Mouse (Mus musculus): ENCODE results near the gene Unc119b. TPM values are rescaled to one million over a fixed set of nuclear protein-coding genes. Genes with fewer than 3 reads are reported as not detected.

Gene Unc119b
- total RNA-seq, 1 experiment from 2014 or later: 22.1 TPM

DNA sequence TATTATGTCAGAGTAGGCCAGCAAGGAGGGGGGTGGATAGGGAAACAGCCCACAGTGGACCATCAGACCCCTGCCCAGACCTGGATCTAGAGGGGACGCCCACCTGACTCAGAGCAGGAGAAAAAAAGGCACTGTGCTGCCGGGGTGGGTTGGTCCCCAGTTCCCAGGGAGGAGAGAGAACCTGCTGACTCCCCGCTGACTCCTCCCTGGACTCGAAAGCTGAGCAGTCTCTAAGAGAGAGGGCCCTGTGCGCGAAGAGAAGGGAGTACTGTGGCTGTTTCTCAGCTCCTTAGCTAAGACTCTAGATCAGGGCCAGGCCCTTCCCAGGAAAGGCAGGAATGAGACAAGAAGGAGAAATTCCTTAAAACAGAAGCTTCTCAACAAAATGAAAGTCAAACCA is 9.7 kb upstream of the Unc119b start:
- no peak for ATAC-seq (ENCODE audit: extremely low read depth, insufficient number of reproducible peaks, low FRiP score, poor library complexity, severe bottlenecking)

- no peak for ATAC-seq (ENCODE audit: extremely low read depth, insufficient number of reproducible peaks, low FRiP score, poor library complexity, severe bottlenecking)
Measured at GRCm38 (mm10) chr5:115143552-115143951, 8.8 kb upstream of the Unc119b start.

DNA sequence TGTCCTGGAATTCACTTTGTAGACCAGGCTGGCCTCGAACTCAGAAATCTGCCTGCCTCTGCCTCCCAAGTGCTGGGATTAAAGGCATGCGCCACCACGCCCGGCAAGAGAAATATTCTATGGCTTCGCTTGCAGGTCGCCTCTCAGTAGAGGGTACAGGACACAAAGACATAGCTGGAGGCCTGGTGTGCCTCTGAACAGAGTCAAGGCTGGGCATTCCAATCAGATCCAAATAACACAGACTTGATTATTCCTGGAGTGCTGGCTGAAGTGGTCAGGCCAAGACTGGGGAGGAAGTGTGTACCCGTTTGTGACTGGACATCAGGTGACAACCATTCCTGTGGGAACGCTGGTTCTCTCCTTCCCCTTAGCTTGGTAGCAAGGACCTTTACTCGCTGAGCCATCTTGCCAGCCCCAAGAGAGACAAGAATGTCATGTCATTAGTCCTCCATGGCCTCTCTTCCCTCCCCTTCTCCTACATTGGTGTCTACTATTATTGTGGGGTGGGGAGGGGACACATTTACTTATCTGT is 7.5 kb upstream of the Unc119b start:
- no peak for ATAC-seq (ENCODE audit: extremely low read depth, insufficient number of reproducible peaks, low FRiP score, poor library complexity, severe bottlenecking)

DNA sequence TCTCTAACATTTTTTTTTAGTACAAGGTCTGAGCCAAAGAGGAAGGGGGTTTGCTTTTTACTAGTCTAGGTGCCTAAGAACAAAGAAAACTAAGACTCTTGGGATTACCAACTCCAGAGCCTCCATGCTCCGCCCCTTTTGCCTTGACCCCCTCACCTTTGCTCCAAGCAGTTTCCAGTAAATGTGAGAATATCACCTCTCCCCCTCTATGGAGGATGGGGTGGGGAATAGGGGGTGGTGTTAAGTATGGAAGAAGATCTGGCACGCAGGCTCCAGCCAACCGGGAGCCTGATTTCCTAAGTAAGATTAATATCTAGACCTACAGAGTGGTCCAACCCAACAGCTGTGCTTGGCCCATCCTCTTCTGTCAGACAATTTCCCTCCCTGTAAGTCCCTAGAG is 6.0 kb upstream of the Unc119b start:
- no peak for ATAC-seq (ENCODE audit: extremely low read depth, insufficient number of reproducible peaks, low FRiP score, poor library complexity, severe bottlenecking)

- ATAC-seq (ENCODE audit: extremely low read depth, insufficient number of reproducible peaks, low FRiP score, poor library complexity, severe bottlenecking): no peak
Measured at GRCm38 (mm10) chr5:115139124-115139523, 4.3 kb upstream of the Unc119b start.

DNA sequence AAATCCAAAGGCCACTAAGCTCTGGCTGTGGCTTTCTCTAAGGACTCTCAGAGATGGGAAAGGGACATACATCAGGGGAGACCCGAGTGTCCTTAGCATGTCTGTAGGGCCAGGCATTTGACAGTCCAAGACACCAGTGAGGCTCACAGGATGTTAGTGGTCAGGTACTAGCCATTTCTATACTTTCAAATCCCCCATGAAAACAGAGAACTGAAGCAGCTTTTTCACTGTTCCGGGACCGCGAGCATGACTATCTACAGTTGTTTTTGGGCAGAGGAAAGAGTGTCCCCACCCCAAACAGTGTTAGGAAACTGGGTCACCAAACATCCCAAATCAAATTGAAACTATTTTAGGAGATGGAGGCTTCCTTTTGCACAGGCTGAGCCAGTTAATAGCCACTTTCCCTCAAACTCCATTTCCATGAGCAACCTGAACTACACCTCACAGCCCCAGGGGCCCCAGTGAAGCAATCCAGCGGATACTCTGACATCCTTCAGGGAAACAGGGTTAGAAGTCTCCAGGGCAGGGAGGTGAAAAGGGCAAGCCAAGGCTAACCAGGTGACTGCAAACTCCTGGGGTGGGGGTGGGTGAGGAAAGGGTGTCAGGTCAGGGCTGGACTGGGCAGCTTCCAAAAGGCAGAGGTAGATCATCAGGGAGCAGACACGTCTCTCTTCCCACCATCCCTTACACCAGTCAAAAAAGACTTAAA is 1.3 kb downstream of the Unc119b start:
- ATAC-seq (ENCODE audit: extremely low read depth, insufficient number of reproducible peaks, low FRiP score, poor library complexity, severe bottlenecking): no peak

DNA sequence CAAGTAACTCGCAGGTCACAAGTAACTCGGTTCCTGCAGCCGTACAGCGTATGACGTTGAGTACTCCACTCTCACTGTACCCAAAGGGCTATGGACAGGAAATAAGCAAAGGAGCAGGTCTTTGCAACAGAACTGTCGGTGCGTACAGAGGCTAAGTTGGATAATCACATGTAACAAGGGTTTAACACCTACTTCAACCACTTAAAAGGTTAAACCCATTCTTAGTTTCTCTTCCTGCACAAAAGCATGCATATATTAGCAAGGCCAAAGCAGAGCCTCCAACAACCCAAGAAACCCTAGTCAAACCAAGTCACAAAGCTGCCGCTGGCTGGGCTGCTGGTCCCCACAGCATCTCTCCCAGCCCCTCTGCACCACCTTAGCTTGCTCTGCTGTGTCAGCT is 2.3 kb downstream of the Unc119b start:
- ATAC-seq (ENCODE audit: extremely low read depth, insufficient number of reproducible peaks, low FRiP score, poor library complexity, severe bottlenecking): no peak

- no peak for ATAC-seq (ENCODE audit: extremely low read depth, insufficient number of reproducible peaks, low FRiP score, poor library complexity, severe bottlenecking)
Measured at GRCm38 (mm10) chr5:115129328-115129727, 5.4 kb downstream of the Unc119b start.

DNA sequence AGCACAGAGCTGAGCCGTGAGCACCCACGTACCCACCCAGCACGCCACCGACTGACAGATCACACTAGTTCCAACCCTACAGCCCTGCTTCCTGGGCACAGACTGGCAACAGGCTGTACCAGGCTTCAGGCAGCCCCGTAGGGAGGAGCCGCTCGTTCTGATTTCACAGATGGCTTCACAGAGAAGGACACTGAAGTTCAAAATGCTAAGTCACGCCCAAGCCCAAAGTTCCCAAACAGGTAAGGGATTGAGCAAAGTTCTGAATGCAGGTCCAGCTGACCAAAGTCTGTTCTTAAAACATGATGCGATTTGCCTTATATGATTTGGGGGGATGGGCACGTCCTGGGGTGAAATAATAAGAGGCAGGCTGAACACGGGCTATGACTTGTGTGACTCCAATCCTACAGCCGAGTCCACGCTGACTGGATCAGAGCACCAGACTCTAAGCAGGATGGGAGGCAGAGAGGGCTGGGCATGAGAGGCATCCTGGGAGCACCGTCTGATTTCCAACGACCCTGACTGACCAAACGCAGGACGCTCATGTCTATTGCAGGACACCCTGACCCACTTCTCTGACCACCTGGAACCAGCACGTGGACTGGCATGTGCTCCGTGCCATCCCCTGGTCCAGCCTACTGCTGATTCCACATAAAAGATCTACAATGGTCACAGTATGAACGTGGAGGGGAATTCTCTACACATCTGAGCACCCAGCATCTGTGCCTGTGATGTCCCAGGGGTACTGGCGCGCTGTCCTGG is 7.2 kb downstream of the Unc119b start:
- no peak for ATAC-seq (ENCODE audit: extremely low read depth, insufficient number of reproducible peaks, low FRiP score, poor library complexity, severe bottlenecking)

DNA sequence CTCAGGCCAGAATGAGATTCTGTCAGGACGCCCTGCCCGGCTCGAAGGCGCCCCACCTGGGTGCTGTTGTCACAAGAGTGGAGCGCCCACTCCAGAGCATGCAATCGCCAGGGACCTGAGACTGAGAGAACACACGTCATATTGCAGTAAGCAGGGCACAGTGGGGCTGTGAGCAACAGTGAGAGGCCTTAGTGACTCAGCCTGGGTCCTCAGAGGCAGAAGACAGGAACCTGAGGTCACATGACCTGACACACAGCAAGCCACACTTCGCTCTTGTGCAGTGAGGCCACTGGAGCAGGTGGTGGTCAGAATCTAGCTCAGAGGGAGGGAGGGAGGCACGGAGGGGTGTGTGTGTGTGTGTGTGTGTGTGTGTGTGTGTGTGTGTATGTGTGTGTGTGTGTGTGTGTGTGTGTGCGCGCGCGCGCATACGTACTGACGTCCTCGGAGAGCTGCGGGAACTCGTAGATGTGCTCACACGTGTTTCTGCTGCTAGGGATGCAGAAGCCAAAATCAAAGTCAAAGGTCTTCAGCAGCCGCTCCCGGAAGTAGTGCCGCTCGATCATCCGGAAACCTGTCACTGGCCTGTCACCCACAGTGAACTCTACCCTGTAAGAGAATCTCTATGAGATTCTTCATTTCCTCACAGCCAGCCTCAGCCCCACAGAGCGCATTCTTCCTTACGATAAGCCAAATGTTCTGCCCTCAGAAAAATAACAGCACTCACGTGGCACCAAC is 8.0 kb downstream of the Unc119b start:
- ATAC-seq (ENCODE audit: extremely low read depth, insufficient number of reproducible peaks, low FRiP score, poor library complexity, severe bottlenecking): no peak

DNA sequence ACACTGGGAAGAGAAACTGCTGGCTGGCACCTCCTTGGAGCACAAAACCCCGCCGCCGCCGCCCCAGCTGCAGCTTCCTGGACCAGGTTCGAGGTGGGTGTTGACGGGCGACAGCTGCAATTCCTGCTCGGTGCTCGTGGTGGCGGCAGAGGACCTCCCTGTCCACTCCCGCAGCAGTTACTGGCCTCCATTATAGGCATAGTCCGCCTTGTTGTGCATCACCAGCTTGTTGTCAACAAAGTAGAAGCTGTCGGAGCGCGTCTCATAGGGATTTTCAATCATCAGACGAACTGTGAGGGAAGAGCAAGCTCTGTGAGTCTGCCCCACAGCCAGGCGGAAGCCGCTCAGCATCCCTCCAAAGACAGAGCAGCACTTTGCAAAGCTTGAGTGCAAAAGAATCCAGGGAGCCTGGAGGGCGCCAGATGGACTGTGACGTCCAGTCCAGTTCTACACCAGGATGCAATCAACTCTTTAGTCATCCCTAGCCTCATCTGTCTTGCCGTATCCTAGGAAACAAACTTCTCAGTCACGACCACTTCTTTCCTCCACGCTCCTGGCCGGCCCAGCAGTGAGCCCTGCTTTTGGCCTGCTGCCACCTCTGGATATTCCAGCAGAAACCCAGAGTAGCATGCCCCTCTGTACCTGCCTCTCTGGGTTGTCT is 9.4 kb downstream of the Unc119b start:
- ATAC-seq (ENCODE audit: extremely low read depth, insufficient number of reproducible peaks, low FRiP score, poor library complexity, severe bottlenecking): peak; percentile 90

GRCm38 (mm10) chr5:115124690-115125089 is 10.1 kb downstream of the Unc119b start:
- no peak for ATAC-seq (ENCODE audit: extremely low read depth, insufficient number of reproducible peaks, low FRiP score, poor library complexity, severe bottlenecking)

DNA sequence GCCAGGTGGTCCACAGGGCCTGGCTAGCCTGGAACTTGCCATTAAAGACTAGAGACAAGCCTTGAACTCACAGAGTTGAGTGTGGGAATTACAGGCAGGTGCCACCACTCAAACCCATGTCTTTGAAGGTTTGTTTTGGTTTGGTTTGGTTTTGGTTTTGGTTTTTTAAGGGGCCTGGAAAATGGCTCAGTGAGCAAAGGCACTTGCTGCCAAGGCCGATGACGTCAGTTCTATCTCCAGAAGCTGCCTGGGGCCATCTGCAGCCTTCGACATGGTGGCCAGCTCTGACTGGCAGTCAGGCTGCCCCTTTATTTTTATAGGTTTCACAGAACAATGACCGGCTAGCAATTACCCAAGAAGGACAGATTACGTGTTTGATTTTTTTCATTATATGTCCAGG is 13.8 kb downstream of the Unc119b start:
- no peak for ATAC-seq (ENCODE audit: extremely low read depth, insufficient number of reproducible peaks, low FRiP score, poor library complexity, severe bottlenecking)

DNA sequence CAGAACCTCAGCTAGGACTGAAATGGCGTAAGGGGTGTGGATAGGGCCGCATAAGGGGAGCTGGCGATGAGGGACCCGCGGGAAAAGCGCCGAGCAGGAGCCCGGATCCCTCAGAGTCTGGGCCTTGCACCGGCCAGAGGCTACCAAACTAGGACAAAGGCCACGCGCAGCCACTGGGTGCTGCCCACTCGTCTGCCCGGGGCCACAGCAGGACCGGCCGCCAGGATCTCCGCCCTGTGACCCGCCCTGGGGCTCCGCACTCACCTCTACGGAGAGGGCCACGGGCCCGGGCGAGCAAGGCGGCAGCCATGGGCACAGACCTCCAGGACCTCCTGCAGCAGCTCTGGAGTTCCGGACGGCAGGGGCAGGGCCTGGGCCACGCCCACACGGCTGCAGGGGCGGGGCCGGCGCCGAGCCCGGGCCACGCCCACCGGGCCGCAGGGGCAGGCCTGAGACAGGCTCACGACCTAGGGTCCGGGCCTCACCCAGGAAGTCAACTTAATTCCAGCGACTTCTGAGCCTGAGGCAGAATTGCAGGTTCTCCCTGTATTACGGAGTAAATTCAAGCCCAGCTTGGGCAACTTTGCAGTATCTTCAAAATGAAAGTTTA is 15.7 kb downstream of the Unc119b start, which contains the start of gene Acads:
Acads (minus strand) TSS at position 386 of the 610 bp plus-strand sequence.
- ATAC-seq (ENCODE audit: extremely low read depth, insufficient number of reproducible peaks, low FRiP score, poor library complexity, severe bottlenecking): peak; percentile 72

- ATAC-seq (ENCODE audit: extremely low read depth, insufficient number of reproducible peaks, low FRiP score, poor library complexity, severe bottlenecking): no peak
Measured at GRCm38 (mm10) chr5:115117467-115117866, 17.3 kb downstream of the Unc119b start.

DNA sequence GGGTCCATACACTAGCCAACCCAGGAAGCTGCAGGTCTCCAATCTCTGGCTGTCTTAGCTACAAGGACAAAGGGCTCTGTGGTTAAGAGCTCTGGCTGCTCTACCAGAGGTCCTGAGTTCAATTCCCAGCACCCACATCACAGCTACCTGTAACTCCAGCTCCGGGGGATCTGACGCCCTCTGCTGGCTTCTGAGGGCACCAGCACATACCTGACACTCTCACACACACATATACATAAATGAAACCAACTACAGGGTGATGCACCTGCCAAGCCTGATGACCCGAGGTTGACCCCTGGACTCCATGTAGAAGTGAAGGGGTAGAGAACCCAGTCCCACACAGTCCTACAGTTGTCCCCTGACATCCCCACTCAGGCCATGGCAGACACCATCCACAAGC is 18.3 kb downstream of the Unc119b start:
- ATAC-seq (ENCODE audit: extremely low read depth, insufficient number of reproducible peaks, low FRiP score, poor library complexity, severe bottlenecking): no peak

- no peak for ATAC-seq (ENCODE audit: extremely low read depth, insufficient number of reproducible peaks, low FRiP score, poor library complexity, severe bottlenecking)
Measured at GRCm38 (mm10) chr5:115114501-115114900, 20.3 kb downstream of the Unc119b start.

GRCm38 (mm10) chr5:115113244-115113643 is 21.5 kb downstream of the Unc119b start:
- ATAC-seq (ENCODE audit: extremely low read depth, insufficient number of reproducible peaks, low FRiP score, poor library complexity, severe bottlenecking): no peak

DNA sequence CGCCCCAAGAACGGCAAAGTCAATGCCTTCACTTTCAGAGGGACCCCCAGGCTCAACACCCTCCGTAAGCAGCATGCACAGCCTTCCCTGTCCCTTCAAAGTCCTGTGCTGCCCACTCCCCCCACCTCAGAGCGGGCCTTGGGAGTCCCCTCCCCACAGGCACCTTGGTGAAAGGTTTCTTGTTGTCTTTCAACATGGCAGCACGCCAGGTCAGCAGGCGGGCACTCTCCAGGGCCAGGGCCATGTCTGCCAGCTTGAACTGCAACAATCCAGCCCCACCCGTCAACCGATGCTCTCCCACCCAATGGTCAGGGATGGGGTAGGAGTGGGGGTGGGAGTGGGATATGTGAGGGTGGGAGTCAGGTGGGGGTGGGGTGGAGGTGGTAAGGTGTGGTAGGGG is 23.6 kb downstream of the Unc119b start:
- ATAC-seq (ENCODE audit: extremely low read depth, insufficient number of reproducible peaks, low FRiP score, poor library complexity, severe bottlenecking): no peak
